Mouse (Mus musculus) activated CD4-positive, CD25-positive, alpha-beta regulatory T cell, adult 4 months (primary cell): ENCODE results near the gene Cavin3. TPM values are rescaled to one million over a fixed set of nuclear protein-coding genes. Genes with fewer than 3 reads are reported as not detected.

Source experiments
- ATAC-seq: one replicate; pipeline ENCODE4 v1.8.0; 2017
- polyA plus RNA-seq, 2 experiments: library from polyadenylated mRNA; unstranded; fragments of 100-300 nt; shearing (Covaris generic); gene quantifications; one replicate each; pipeline ENCODE4 v1.2.1; 2017

The Cavin3 gene
- not detected for polyA plus RNA-seq

DNA sequence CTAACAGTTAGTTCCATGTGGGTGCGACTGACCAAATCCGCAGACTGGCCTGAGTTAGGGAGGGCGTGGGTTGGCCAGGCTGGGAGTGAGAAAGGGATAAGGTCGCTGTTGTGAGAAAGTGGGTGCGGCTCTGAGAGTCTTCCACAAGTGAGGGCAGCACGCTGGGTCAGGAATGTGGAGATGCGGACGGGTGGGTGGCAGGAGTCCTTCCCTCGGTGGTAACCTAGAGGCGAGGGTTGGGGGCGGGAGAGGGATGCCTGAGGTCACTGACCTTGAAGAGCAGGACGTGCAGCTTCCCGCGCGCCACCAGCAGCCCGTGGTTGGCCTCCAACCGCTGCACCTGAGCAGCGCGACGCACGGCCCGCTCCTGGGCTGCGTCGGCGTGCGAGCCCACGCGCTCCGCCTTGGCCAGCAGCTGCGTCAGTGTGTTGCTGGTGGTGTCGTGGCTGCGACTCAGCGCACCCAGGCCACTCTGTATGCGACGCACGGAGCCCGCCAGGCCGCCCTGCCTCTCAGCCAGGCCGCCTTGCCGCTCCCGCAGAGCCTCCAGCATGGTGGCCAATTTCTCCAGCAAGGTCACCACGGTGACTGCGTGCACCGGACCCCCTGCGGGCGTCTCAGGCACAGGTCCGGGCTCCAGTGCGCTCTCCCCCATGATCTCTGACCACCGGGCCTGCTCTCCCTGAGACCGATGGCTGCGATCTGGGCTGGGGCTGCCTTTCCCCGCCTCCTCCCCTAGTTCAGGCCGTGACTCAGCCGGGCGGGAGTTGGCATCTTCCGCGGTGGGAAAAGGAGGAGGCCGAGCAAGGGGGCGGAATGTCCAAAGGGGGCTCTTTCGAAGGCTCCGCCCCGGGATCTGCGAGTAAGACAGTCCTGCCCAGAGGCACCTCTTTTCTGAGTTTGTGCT lies at the start of gene Cavin3:
TSS of gene Cavin3 (minus strand) at position 796 of the 907 bp plus-strand sequence.
- ATAC-seq: no peak

DNA sequence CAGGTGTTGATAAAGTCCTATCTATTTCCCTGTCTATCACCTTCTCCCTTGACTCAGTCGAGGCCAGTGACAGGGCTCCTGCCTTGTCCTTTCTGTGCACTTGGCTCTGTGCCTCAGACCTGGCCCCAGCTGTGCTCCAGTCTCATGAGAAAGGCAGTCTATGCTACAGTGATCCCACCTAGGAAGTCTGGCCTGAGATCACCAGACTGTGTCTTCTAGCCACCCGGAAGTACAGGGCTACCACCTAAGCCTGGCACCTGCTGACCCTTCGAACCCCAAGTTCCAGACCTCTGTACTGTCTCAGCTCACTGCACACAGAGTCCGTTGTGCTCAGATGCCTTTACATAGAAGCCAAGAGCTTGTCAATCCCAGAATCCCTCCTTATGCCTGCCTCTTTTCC lies 46.0 kb upstream of the Cavin3 start:
- no peak for ATAC-seq

DNA sequence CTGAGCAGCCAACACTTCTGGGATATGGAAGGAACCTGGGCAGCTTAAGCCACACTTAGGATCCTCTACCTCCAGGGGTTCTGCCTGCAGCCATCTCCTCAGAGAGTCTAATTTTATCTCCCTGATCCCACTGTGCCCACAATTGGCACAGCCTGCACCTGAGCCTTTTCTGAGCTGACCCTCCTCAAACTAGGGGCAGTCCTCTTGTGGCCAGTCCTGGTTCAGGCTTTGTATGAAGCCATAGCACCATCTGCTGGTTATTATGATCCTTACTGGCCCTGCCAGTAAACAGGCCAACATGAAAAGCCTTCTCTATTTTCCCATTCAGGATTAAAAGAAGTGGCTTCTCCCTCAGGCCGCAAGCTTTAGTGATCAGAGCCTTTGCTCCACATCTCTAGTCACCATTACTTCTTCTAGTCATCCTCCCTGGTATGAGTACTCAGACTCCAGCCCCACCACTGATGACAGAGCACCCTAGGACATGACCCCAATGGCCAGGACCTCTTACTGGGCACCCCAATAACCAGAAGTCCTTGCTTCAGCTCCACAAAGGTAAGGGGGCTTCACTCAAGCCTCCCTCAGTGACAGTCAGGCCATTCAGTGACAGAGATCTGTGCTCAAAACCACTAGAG lies 45.3 kb upstream of the Cavin3 start:
- ATAC-seq: no peak

DNA sequence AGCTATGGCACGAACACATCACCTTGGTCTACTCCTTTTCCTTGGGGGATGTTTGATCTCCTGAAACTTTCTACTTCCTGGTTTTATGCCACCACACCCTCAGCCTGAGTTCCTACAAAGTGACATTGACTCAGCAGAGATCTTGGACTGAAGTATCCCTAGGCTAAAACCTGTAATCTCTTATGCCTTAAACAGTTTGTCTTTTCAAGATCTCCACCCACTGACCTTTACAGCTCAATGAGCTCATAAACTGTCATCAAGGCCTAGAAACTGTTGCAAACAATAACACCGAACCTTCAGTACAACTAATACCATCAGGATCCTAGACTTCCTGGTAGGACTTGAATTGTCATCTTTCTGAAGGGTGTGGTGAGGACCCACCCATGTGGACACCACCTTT lies 42.1 kb upstream of the Cavin3 start:
- no peak for ATAC-seq

DNA sequence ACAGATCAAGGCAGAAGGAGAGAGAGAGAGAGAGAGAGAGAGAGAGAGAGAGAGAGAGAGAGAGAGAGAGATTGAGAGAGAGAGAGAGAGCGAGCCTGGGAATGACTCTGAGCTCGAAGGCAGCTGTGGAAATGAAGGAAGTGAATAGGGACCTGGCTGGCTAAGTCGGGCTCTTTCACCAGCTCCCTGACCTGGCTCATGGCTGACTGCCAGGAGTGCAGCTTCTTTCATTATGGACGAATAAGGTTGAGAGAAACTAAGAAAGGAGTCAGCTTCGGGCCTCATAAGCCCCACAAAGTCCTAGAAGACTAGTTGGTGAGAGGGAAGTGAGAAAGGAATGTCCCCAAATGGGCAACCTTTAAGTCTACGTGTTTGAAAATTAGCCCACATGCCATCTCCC lies 38.1 kb upstream of the Cavin3 start:
- ATAC-seq: no peak

DNA sequence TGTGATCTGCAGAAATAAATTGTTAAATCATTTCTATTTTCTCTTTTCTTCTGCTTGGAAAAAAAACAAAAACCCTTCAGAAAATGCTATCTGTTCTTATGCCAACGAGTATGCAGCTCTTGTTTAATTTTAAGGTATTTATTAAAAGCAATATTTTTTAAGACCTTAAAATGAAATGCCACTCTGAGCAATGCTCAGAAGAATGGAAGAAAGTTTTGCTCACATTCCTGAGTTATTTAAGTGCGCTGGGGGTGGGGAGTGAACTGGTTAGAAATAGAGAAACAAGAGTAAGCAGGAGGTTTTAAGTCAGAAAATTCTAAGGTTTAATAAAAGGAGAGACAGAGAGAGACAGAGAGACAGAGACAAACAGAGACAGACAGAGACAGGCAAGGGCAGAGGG lies 37.7 kb upstream of the Cavin3 start:
- ATAC-seq: no peak

DNA sequence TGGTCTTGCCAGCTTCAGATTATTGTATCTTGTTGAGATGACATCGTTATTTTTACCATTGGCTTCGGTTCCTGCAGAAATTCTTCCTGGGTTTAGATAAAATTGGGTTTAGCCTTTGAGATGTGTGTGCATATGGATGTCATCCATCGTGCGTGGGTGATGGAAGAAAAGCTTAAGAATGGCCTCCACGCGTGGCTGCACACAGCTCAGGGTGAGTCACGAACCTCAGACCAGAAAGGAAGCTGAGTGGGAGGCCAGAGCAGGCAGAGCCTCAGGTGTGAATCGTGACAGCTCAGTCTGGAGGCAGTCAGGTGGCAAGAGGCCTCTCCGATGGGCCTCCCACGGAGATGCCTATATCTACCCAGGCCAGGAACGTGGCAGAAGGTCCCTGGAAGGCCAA lies 37.2 kb upstream of the Cavin3 start:
- no peak for ATAC-seq

DNA sequence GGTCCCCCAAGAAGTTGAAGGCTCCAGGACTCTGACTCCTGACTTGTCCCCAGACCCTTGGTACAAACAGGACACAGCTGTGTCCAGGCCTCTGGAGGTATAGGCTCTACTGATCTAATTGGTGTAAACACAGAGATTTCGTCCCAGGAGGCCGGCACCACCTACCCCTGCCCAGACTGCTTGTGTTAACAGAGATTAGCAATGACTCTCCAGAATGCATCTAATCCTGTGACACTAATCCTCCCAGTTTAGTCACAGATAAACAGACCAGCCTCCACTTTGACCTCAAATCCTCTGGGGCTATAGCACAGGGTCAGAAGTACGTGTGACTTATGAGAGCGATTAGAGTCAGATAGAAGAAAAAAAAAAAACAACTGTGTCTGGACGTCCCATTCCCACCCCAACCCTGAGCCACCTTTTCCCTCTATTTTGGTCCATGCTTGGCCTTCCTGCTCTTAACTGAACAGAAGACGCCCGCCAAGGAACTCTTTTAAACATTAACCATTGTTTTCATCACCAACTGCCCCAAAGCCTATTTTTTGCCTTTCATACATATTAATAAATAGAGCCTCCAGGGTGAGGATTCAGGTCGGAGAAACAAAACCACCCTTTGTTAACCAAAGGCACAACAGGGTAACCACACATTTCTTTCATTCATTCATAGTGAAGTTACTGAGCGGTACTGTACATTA lies 34.7 kb upstream of the Cavin3 start:
- ATAC-seq: no peak

DNA sequence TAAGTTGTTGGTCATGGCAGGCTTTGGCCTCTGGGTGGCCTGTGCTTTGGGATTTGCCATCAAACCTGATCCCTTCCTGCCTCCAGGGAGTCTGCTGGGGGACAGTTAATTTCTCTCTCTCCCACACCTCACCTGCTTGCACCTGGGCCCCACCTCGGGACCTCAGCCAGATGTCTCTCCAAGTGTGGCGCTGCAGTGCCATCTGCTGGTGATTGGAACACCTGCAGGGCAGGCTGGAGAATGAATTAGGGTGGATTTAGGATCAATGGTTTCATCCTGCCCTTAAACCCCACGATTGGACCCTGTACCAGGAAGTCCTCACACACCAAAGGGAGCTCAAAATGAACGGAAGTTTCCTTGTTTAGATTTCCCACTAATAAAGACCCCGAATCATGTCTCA lies 33.1 kb upstream of the Cavin3 start:
- peak; percentile 52 for ATAC-seq

DNA sequence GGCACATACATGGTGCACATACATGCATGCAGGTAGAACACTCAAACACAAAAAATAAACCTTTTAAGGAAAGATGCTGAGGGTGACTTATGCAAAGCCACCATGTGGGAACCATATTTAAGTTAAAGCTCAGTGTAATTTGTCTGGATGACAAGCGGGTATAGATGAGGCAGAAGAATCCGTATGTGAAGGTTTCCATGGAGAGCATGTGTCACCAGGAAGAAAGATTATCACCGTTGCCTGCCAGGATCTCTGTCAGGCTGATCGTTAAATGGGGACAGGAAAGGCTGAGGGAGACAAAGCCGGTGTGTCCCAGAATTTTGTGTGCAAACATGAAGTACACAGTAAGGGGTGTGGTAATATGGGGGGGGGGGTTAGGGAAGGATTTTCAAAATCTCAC lies 32.5 kb upstream of the Cavin3 start:
- ATAC-seq: no peak

DNA sequence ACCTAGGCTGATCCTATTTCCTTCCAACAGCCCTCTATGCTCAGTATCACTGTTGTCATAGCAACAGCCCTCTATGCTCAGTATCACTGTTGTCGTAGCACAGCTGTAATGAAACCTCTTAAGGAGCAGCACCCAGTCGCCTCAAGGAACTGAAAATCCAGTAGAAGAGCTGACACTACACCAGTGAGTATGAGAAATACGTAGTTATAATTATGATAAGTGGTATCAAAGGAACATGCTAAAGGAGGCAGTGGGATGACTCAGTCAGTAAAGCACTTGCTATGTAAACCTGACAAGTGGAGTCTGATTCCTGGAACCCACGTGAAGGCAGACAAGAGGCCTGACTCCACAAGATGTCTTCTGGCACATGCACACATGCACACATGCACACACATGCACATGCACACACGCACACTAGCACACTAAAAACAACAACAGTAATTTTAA lies 31.8 kb upstream of the Cavin3 start:
- ATAC-seq: no peak

DNA sequence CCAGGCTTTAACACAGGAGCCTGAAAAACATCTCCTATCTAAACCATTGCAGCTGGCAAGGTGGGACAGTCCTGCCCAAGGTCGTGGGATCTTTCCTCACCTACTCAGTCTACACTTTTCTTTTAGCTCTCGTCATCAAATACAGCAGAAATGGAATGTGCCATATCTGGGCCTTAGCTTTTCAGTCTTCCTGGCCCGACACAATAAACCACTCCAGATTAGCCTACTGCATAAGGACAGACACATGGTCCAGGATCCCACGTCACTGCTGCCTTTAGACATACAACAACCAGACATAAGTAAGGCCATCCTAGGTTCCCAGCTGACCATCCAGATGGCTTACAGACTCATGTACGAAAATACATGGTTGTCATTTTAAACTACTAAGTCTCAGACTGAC lies 28.0 kb upstream of the Cavin3 start:
- no peak for ATAC-seq

DNA sequence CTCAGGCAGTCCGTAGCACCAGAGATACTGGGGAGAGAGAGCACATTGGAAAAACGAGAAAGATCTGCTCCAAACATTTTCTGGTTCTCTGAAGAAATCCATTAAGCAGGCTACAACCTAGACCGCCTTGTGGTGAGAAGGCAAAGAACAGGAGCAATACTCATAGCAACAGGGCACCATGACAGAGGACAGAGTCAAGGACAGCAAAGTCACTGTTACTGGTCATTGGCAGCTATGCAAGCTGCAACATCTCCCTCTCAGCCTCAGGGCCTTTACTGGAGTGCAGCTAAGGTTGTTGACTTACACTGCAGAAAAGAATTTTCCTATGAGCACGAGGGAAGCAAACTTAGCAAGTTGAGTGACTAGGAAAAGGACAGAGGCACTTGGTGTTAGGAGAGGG lies 25.2 kb upstream of the Cavin3 start:
- ATAC-seq: no peak

DNA sequence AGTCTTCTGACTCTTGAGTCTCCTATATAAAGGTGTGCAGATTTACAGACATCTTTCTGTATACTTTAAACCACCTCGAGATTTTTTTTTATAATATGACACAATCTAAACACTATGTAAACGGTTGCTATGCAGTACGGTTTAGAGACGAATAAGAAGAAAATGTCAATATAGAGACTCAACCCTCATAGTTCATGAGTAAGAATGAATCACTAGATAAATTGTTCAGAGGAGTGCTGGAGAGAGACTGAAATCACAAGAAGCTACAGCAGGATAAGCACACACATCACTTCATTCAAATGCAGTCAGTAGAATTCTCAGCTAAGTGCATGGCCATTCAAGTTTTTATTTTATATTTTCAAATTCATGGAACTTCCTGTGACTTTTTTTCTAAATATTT lies 19.9 kb upstream of the Cavin3 start:
- no peak for ATAC-seq

DNA sequence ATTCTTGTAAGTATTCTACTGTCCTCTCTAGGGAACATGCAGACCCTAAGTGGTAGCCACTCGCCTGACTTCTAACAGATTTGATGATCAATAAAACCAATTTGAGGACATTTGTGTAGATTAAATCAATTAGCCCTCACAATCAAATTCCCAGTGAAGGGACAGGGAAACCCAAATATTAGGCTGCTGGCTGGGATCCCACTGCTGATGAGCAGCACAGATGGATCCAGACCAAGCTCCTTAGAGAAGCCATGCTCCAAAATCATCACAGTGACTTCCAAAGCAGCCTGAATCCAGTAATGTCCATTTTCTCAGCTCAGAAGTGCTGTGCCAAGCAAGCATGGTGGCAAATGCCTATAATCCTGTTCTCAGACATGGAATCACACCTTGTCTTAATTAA lies 17.6 kb upstream of the Cavin3 start:
- ATAC-seq: no peak

DNA sequence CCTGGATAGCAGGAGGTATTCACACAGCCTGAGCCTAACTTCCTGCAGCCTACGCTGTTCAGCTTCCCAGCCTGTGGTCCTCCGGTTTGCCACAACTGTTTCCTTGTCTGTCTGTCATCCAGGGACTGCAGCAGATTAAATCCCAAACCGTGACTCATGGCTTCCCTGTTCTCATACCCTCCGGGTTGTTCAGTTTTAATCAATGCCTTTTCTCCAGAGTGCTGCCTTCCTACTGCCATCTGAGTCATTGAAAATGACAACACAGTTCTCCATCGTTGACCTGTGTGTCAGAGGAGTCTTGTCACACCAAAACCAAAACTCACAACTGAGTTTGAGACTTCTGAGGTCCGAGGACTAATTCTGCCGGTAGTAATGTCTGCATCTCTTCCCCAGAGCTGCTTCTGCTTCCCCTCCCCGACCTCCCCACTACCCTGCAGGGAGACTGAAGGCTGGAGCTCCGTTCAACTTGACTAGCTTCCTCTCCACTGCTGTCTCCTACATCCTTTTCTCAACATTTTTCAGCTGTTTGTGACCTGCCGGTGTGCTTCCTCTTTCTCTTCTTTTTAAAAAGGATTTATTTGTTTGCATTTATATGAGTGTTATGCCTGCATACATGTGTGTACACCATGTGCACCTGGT lies 16.9 kb upstream of the Cavin3 start:
- ATAC-seq: no peak

DNA sequence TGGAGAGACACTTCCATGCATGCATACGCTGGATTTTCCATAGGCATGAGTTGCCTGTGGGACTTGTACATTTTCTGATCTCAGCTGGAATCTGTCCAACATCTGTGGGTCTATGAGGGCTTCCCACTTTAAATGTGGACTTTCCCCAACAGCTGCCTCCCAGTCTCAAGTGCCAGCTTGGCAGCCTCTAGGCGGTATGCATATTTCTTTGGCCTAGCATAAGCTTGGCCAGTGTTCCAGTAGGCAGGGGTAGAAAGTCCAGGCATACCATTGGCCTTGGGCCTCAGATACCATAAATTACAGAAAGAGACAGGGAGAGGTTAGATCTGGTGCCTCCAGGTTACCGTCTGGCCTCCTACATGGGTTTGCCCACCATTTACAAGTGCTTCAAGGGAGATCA lies 15.8 kb upstream of the Cavin3 start:
- ATAC-seq: no peak

DNA sequence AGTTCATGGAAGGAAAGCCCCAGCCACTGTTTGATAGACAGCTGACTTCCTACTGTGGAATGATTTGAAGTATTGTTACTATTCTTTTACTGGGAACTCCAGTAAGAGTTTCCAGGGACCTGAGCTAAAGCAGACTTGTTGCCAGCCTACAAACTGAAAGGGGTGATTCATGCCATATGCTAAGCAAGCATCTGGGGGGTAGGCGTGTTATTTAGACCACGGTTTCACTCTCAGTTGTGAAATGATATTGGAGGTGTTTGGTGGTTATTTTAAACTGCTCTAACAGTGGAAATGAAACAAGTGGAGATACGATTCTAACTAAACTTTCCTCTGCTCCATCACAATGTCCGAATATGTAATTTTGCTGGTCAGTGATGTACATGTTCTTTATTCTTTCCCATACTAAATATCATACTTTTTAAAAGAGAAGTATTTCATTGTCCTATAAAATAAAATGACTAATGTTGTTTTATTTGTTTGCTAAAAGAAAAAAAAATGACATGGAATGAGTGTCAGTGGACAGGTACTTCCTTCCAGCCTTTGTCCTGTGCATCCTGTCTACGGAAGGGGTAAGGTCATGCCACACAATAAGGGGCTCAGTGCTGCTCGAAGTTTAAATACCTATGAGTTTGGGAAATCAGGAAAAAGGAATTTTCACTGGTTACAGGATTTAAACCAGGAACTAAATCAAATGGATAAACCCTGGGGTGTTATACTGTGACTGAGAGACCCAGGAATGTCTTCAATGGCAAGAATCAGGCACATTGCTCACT lies 5.2 kb upstream of the Cavin3 start:
- no peak for ATAC-seq

DNA sequence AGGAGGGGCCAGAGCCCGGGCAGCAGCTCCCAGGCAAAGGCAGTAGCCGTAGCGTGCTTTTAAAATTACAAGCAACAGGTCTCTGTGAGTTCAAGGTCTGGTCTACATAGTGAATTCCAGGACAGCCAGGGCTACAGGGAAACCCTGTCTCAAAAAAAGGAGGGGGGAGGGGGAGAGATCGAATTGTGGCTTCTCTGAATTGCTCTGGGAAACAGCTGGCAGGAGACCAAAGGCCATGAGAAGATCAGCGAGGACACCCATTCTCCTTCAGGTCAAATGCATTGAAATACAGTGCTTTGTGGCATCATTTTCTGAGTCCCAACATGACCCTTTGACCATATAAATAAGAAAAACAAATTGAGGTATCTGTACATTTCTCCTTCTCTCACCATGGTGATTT lies 2.9 kb upstream of the Cavin3 start:
- ATAC-seq: no peak

DNA sequence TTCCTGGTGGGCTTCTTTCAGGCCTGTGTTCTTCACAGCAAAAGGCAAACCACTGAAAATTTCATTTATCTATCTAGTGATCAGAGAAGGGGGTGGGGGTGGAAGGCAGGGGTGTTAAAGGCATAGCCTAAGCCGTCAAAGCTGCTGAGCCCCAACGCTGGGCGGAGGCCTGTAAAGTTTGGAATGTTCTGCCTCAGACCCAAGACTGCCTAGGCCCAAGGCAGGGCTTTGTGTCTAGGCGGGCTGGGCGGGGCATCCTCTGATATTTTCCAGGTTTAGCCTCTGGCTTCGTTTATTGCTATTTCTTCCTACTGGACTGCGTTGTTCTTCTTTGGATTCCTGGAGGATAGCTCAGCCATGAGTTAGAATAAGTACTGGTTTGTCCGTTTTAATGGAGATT lies 326 bp upstream of the Cavin3 start:
- no peak for ATAC-seq

DNA sequence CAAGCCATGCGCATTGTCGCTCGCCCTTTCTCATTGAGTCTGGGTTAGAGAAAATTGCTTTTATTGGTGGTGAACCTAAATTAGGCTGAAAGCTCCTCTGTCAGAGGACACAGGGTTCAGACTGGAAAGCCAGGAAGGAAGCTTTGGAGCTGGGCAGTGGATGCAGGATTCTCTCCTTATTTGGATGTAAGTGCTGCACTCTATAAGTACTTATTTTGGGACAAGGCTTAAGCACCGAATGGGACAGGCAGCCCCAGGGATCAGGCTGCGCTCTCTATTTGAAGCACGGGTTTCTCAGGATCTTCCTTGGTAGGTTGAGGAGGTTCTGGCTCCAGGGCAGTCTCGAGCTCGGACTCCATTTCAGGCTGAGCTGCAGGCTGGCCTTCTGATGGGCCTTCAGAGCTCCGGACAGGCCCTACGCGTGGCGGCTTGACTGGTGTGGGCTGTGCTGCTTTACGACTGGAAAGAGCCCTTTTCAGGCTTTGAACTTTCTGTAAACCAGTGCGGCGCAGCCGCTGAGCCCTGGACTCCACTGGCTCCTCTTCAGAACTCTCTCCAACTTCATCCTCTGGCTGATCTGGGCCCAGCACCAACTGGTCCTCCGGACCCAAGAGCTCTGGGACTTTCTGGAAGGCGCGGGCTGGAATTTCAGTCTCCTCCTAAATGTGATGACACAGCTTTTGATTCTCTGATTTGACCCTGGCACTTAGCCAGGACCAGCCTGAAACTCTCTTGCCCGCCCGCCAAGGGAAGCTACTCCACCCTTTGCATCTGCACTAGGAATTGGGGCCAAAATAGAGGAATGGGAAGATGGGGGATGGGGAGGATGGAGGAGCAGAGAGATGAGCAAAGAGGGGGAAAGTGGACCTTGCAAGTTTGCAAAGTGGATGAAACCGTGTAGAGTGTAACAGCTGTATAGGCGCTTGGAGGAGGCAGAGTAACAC lies 1.3 kb downstream of the Cavin3 start:
- ATAC-seq: no peak
